Mouse (Mus musculus): ENCODE measurements around the gene Sik2.

Gene Sik2

GRCm38 (mm10) chr9:51008841-51009655 lies at the start of gene Sik2:
Gene Sik2, minus strand, starts transcription at chr9:51009073.
- DNase-seq: peak; percentile 96

- DNase-seq: peak; percentile 46
Observed at GRCm38 (mm10) chr9:51056360-51057324, 47.8 kb upstream of the Sik2 start.

- peak; percentile 16 for DNase-seq
Observed at GRCm38 (mm10) chr9:51052180-51052579, 43.3 kb upstream of the Sik2 start.

- no peak for DNase-seq
Observed at GRCm38 (mm10) chr9:51042136-51042535, 33.3 kb upstream of the Sik2 start.

- DNase-seq: no peak
Observed at GRCm38 (mm10) chr9:51041491-51041980, 32.7 kb upstream of the Sik2 start.

GRCm38 (mm10) chr9:51032785-51033529 lies 24.1 kb upstream of the Sik2 start:
- no peak for DNase-seq

GRCm38 (mm10) chr9:51032291-51032690 lies 23.4 kb upstream of the Sik2 start:
- DNase-seq: no peak

GRCm38 (mm10) chr9:51031603-51032002 lies 22.7 kb upstream of the Sik2 start:
- no peak for DNase-seq

- DNase-seq: no peak
Observed at GRCm38 (mm10) chr9:51030147-51030546, 21.3 kb upstream of the Sik2 start.

GRCm38 (mm10) chr9:51026952-51027351 lies 18.1 kb upstream of the Sik2 start:
- DNase-seq: no peak

GRCm38 (mm10) chr9:51021123-51021795 lies 12.4 kb upstream of the Sik2 start:
- DNase-seq: no peak

GRCm38 (mm10) chr9:51020351-51020750 lies 11.5 kb upstream of the Sik2 start:
- no peak for DNase-seq

- no peak for DNase-seq
Observed at GRCm38 (mm10) chr9:51019670-51020069, 10.8 kb upstream of the Sik2 start.

- no peak for DNase-seq
Observed at GRCm38 (mm10) chr9:51015732-51016131, 6.9 kb upstream of the Sik2 start.

- no peak for DNase-seq
Observed at GRCm38 (mm10) chr9:51013644-51014043, 4.8 kb upstream of the Sik2 start.

- DNase-seq: no peak
Observed at GRCm38 (mm10) chr9:51009656-51009950, 730 bp upstream of the Sik2 start.

- DNase-seq: no peak
Observed at GRCm38 (mm10) chr9:51008068-51008840, 619 bp downstream of the Sik2 start.

GRCm38 (mm10) chr9:51007726-51008067 lies 1.2 kb downstream of the Sik2 start:
- no peak for DNase-seq

GRCm38 (mm10) chr9:51006846-51007245 lies 2.0 kb downstream of the Sik2 start:
- DNase-seq: peak; percentile 65

GRCm38 (mm10) chr9:51004062-51004461 lies 4.8 kb downstream of the Sik2 start:
- DNase-seq: no peak

GRCm38 (mm10) chr9:50986677-50987076 lies 22.2 kb downstream of the Sik2 start:
- no peak for DNase-seq

GRCm38 (mm10) chr9:50986123-50986522 lies 22.8 kb downstream of the Sik2 start:
- DNase-seq: peak; percentile 6

All from kidney, postnatal 14 days (tissue).